Mouse (Mus musculus) brain, embryonic 14.5 days (tissue): ENCODE measurements around the gene Ulk3.

Experiments
- CTCF ChIP-seq: fragments of 200-500 bp; IDR thresholded peaks from 2 replicates; pipeline ENCODE4 v1.5.1; 2012; ENCODE audit warnings: inconsistent platforms, mild to moderate bottlenecking, moderate library complexity, borderline replicate concordance; ENCODE audit not compliant: insufficient read depth, insufficient read length; ENCODE audit errors: extremely low read depth
- POLR2A ChIP-seq: fragments of 200-500 bp; IDR thresholded peaks from 2 replicates; pipeline ENCODE4 v1.6.1; 2012; ENCODE audit warnings: mild to moderate bottlenecking, inconsistent platforms, borderline replicate concordance; ENCODE audit not compliant: poor library complexity, insufficient read depth, insufficient read length, severe bottlenecking; ENCODE audit errors: extremely low read depth

DNA sequence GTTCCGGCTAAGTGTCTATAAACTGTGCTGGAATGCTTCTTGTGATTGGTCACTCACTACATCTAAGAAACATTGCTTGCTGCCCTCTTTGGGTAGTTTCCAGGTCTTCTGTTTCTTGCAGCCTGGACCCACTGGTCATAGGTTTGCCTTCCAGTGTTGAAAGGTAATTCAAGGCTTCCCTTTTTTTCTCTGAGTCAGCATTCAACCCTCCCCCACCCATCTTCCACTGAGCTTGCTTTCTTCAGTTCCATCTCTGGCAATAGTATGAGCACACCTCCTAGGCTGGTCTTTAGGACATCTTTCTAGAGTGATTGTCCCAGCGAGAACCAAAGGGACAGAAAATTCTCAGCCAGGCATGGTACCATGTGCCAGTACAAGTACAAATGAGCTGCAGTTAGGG is 49.7 kb upstream of the Ulk3 start:
- TF ChIP-seq CTCF (no peak), POLR2A (no peak)
